Mouse (Mus musculus): ENCODE data around the gene Ngly1. TPM values are rescaled to one million over a fixed set of nuclear protein-coding genes. Genes with fewer than 3 reads are reported as not detected.

The Ngly1 gene
- total and polyA plus RNA-seq, 3 experiments, result 17.0 to 37.5 (median 21.7) TPM

DNA sequence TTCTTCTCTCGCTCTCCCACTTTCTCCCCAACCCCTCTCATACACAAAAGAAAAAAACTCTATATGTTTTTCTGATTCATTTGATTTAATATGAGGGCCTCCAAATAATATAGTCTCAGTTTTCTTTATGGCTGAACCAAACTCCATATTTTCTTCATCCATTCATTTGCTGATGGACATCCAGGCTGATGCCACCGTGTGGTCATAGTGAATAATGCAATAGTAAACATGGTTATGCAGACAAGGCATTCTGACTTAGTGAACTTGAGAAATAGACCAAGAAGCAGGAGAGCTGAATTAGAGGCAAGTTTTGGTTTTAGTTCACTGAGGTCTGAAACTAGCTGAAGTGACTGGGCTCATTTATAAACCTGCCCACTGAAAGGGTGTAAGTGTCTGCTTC, 30.1 kb upstream of the Ngly1 start:
- DNase-seq (ENCODE audit: extremely low read depth), result peak; percentile 66
- dilution Hi-C loops (cut with MboI; ENCODE audit: extremely low pct_ligation_motif_present, extremely low pct_unique_long_range_greater_than_20kb, low sequenced_read_pairs), result no loop called here
- H3K4me3 ChIP-seq (replicated peaks in 1 of 3; ENCODE audit: low read depth in 2 of 3, low read length in 2 of 3, poor library complexity in 1 of 3), result no peak overlapping the region
- no peak overlapping the region for H3K27ac ChIP-seq (ENCODE audit: insufficient read depth, low read depth)
- H3K9ac ChIP-seq (ENCODE audit: insufficient read depth, low read depth), result no peak overlapping the region
- no peaks in the 10 kb centered on the region for H3K79me2 ChIP-seq (replicated peaks; ENCODE audit: control insufficient read depth, extremely low read depth, insufficient read depth, poor library complexity, severe bottlenecking)
- in situ Hi-C loops (cut with MboI; ENCODE audit: low pct_ligation_motif_present, low pct_unique_long_range_greater_than_20kb, low sequenced_read_pairs), result no loop called here
- TF ChIP-seq JUND (conservative IDR thresholded peaks at IDR 0.05; ENCODE audit: low read depth, low read length) (0 out of 2 replicates have a peak, but pooled peaks have one; percentile 28), NRF1 (IDR thresholded peaks at IDR 0.05; ENCODE audit: low read depth, low read length) (no peak), TCF12 (IDR thresholded peaks at IDR 0.05; ENCODE audit: low read depth, low read length) (no peak), SMC3 (IDR thresholded peaks at IDR 0.05; ENCODE audit: low read depth, low read length) (peak; percentile 76), IRF4 (IDR thresholded peaks at IDR 0.05; ENCODE audit: low read depth, low read length) (0 out of 2 replicates have a peak, but pooled peaks have one; percentile 35), MXI1 (IDR thresholded peaks at IDR 0.05; ENCODE audit: low read depth, low read length) (no peak), CTCF (conservative IDR thresholded peaks at IDR 0.05 in 1 of 2, IDR thresholded peaks at IDR 0.05 in 1 of 2; ENCODE audit: low read depth in 2 of 2, low read length in 2 of 2) (peak; percentile 38 to 75; a peak in 2 of 4 replicates), RAD21 (IDR thresholded peaks at IDR 0.05; ENCODE audit: low read depth, low read length) (peak; percentile 44), MAFK (IDR thresholded peaks at IDR 0.05; ENCODE audit: insufficient replicate concordance, low read length) (peak; percentile 53; the same call in 1 of the 2 replicates), GABPA (IDR thresholded peaks at IDR 0.05; ENCODE audit: insufficient replicate concordance, low read depth, low read length) (no peak), JUN (IDR thresholded peaks at IDR 0.05; ENCODE audit: insufficient read depth, low read depth, low read length) (no peak)
- no peaks in the 10 kb centered on the region for H3K27me3 ChIP-seq (replicated peaks)
- H3K4me1 ChIP-seq (ENCODE audit: control insufficient read depth in 1 of 2, insufficient read depth in 2 of 2), result no peaks in the 10 kb centered on the region
- H3K9me3 ChIP-seq (replicated peaks; ENCODE audit: low read length), result no peaks in the 10 kb centered on the region
- H3K4me2 ChIP-seq (ENCODE audit: insufficient read depth, low read depth, poor library complexity, severe bottlenecking), result no peak overlapping the region; the same call in 1 of the 2 replicates
- no peaks in the 10 kb centered on the region for H3K36me3 ChIP-seq (replicated peaks in 1 of 2; ENCODE audit: control insufficient read depth in 1 of 2, insufficient read depth in 1 of 2, low read length in 1 of 2)

- dilution Hi-C loops (cut with MboI; ENCODE audit: extremely low pct_ligation_motif_present, extremely low pct_unique_long_range_greater_than_20kb, low sequenced_read_pairs), result no loop called here
- in situ Hi-C loops (cut with MboI; ENCODE audit: low pct_ligation_motif_present, low pct_unique_long_range_greater_than_20kb, low sequenced_read_pairs), result no loop called here
- Histone ChIP-seq H3K4me3 (replicated peaks in 1 of 3; ENCODE audit: low read depth in 2 of 3, low read length in 2 of 3, poor library complexity in 1 of 3) (no peak overlapping the region), H3K27ac (ENCODE audit: insufficient read depth, low read depth) (no peak overlapping the region), H3K4me1 (ENCODE audit: control insufficient read depth in 1 of 2, insufficient read depth in 2 of 2) (no peaks in the 10 kb centered on the region; a peak in 1 of 4 replicates), H3K9ac (ENCODE audit: insufficient read depth, low read depth) (no peak overlapping the region), H3K36me3 (replicated peaks in 1 of 2; ENCODE audit: control insufficient read depth in 1 of 2, insufficient read depth in 1 of 2, low read length in 1 of 2) (no peaks in the 10 kb centered on the region), H3K79me2 (replicated peaks; ENCODE audit: control insufficient read depth, extremely low read depth, insufficient read depth, poor library complexity, severe bottlenecking) (no peaks in the 10 kb centered on the region), H3K9me3 (replicated peaks; ENCODE audit: low read length) (peaks cover 3% of the 10 kb centered on the region), H3K27me3 (replicated peaks) (no peaks in the 10 kb centered on the region), H3K4me2 (ENCODE audit: insufficient read depth, low read depth, poor library complexity, severe bottlenecking) (no peak overlapping the region)
- DNase-seq (ENCODE audit: extremely low read depth), result no peak
- TF ChIP-seq SIN3A (IDR thresholded peaks at IDR 0.05; ENCODE audit: low read length), result no peak
Observed at GRCm38 (mm10) chr14:16229395-16229794, 19.7 kb upstream of the Ngly1 start.

- H3K27me3 ChIP-seq (replicated peaks), result no peaks in the 10 kb centered on the region
- H3K9me3 ChIP-seq (replicated peaks; ENCODE audit: low read length), result peaks cover 3% of the 10 kb centered on the region
- no peak for DNase-seq (ENCODE audit: extremely low read depth)
- dilution Hi-C loops (cut with MboI; ENCODE audit: extremely low pct_ligation_motif_present, extremely low pct_unique_long_range_greater_than_20kb, low sequenced_read_pairs), result no loop called here
- H3K4me2 ChIP-seq (ENCODE audit: insufficient read depth, low read depth, poor library complexity, severe bottlenecking), result no peak overlapping the region
- in situ Hi-C loops (cut with MboI; ENCODE audit: low pct_ligation_motif_present, low pct_unique_long_range_greater_than_20kb, low sequenced_read_pairs), result no loop called here
- H3K27ac ChIP-seq (ENCODE audit: insufficient read depth, low read depth), result no peak overlapping the region
- H3K4me3 ChIP-seq (replicated peaks in 1 of 3; ENCODE audit: low read depth in 2 of 3, low read length in 2 of 3, poor library complexity in 1 of 3), result no peak overlapping the region
- H3K36me3 ChIP-seq (replicated peaks in 1 of 2; ENCODE audit: control insufficient read depth in 1 of 2, insufficient read depth in 1 of 2, low read length in 1 of 2), result no peaks in the 10 kb centered on the region
- no peak for TF ChIP-seq CTCF (conservative IDR thresholded peaks at IDR 0.05 in 1 of 2, IDR thresholded peaks at IDR 0.05 in 1 of 2; ENCODE audit: low read depth in 2 of 2, low read length in 2 of 2)
- no peak for TF ChIP-seq TBP (conservative IDR thresholded peaks at IDR 0.05; ENCODE audit: low read depth, low read length)
- TF ChIP-seq POLR2AphosphoS2 (IDR thresholded peaks at IDR 0.05; ENCODE audit: low read depth, low read length), result no peak
- TF ChIP-seq ZC3H11A (IDR thresholded peaks at IDR 0.05; ENCODE audit: low read depth, low read length), result no peak
- TF ChIP-seq RCOR1 (conservative IDR thresholded peaks at IDR 0.05; ENCODE audit: low read depth, low read length), result no peak
- TF ChIP-seq IRF4 (IDR thresholded peaks at IDR 0.05; ENCODE audit: low read depth, low read length), result no peak
- TF ChIP-seq JUND (conservative IDR thresholded peaks at IDR 0.05; ENCODE audit: low read depth, low read length), result no peak
- TF ChIP-seq MYC (IDR thresholded peaks at IDR 0.05; ENCODE audit: low read depth, low read length), result no peak
- no peak for TF ChIP-seq ZMIZ1 (IDR thresholded peaks at IDR 0.05; ENCODE audit: low read depth, low read length)
- TF ChIP-seq ETS1 (conservative IDR thresholded peaks at IDR 0.05; ENCODE audit: low read depth, low read length), result no peak
- no peak for TF ChIP-seq TCF12 (IDR thresholded peaks at IDR 0.05; ENCODE audit: low read depth, low read length)
- no peak for TF ChIP-seq EP300 (IDR thresholded peaks at IDR 0.05; ENCODE audit: low read length)
- no peaks in the 10 kb centered on the region; a peak in 1 of 4 replicates for H3K4me1 ChIP-seq (ENCODE audit: control insufficient read depth in 1 of 2, insufficient read depth in 2 of 2)
- H3K79me2 ChIP-seq (replicated peaks; ENCODE audit: control insufficient read depth, extremely low read depth, insufficient read depth, poor library complexity, severe bottlenecking), result no peaks in the 10 kb centered on the region
- H3K9ac ChIP-seq (ENCODE audit: insufficient read depth, low read depth), result no peak overlapping the region
Observed at GRCm38 (mm10) chr14:16230581-16230980, 18.5 kb upstream of the Ngly1 start.
